Mouse (Mus musculus): ENCODE data around the gene Vmn2r109.
"Not testable (repeated sequence)": the region's sequence is repeated elsewhere in the genome, so short reads cannot be mapped to it uniquely, and the experiment has no call there.

Vmn2r109 gene

DNA sequence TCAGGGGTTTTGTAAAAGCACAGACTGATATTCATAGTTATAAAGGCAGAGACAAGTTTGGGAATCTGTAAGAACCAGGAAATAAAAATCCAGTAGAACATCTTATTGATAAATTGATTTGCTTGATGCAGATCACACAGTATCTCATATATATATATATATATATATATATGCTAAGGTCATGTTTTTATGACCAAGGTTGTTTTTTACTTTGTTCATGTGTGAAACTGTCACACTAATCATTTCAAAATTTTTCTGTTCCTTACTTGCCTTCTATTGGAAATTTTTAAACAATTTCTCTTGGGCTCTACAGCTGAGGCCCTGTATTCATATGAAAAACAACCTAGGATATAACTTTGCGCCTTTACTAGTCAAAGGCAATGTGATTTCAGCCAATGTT lies at the start of gene Vmn2r109:
Gene Vmn2r109 (minus strand): TSS at position 101 of the 400 bp plus-strand sequence.
- DNase-seq (ENCODE audit: low spot score in 2 of 2) = no peak

DNA sequence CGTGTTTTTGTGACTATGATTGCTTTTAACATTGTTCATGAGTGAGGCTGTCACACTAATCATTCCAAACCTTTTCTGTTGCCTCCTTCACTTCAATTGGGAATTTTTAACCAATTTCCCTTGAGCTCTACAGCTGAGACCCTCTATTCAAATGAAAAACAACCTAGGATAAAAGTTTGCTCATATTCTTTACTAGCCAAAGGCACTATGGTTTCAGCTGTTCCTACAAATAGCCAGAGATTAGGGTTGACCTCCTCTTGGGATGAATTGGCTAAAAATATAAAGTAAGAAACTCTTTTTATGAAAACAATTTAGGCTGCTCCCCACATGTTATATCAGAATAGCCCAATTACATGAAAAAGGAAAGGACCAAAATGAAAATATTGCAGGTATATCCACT lies 31.8 kb upstream of the Vmn2r109 start, which contains the start of gene Vmn2r110:
Gene Vmn2r110 (minus strand): TSS at position 101 of the 400 bp plus-strand sequence.
- DNase-seq (ENCODE audit: low spot score in 2 of 2) = no peak

DNA sequence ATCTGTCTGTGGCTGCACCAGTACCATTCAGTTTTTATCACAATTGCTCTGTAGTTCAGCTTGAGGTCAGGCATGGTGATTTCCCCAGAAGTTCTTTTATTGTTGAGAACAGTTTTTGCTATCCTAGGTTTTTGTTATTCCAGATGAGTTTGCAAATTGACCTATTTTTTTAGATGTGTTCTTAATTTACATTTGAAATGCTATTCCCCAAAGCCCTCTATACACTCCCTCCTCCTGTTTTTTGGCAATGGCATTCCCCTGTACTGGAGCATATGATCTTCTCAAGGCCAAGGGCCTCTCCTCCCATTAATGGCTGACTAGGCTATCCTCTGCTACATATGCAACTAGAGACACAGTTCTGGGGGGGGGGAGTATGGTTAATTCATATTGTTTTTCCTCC lies 56.3 kb downstream of the Vmn2r109 start:
- not testable (repeated sequence) for DNase-seq (ENCODE audit: low spot score in 2 of 2)

DNA sequence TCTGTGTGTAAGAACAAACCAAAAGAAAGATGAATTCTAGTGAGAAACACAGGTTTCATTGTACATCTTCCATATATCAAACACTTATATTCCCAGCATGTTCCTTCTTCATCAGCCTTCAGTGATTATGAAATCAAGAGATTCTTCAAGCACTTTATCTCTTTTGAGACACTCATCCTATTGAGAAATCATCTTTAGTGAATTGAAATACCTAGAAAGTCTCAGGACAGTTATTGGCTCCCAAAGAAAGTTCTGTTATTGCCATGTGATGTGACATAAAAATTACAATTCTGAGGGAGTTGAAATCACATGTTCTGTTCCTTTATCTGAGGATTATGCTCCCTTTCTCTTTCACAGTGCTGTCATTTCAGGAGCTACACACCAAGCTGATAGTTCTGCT lies 66.7 kb downstream of the Vmn2r109 start, which contains the start of gene Vmn1r225:
Gene Vmn1r225 (plus strand): TSS at position 301 of the 400 bp plus-strand sequence.
- no peak for DNase-seq (ENCODE audit: low spot score in 2 of 2)

Measured in spleen, postnatal 36 days (tissue).